Mouse (Mus musculus) adrenal gland, postnatal 36 days (tissue): ENCODE results near the gene Gnl2. TPM values are rescaled to one million over a fixed set of nuclear protein-coding genes. Genes with fewer than 3 reads are reported as not detected.

ENCODE experiments used
- DNase-seq, 2 experiments: peaks; one replicate each; pipeline ENCODE4 v3.0.0; 2021; ENCODE audit warnings: mixed read lengths in 1 of 2
- total RNA-seq, 2 experiments: library from RNA; stranded (reverse); gene quantifications; 2 replicates each; pipeline ENCODE4 v1.2.3; 2021

The Gnl2 gene
- total RNA-seq, 2 experiments from 2014 or later = 44.9 to 63.1 TPM

DNA sequence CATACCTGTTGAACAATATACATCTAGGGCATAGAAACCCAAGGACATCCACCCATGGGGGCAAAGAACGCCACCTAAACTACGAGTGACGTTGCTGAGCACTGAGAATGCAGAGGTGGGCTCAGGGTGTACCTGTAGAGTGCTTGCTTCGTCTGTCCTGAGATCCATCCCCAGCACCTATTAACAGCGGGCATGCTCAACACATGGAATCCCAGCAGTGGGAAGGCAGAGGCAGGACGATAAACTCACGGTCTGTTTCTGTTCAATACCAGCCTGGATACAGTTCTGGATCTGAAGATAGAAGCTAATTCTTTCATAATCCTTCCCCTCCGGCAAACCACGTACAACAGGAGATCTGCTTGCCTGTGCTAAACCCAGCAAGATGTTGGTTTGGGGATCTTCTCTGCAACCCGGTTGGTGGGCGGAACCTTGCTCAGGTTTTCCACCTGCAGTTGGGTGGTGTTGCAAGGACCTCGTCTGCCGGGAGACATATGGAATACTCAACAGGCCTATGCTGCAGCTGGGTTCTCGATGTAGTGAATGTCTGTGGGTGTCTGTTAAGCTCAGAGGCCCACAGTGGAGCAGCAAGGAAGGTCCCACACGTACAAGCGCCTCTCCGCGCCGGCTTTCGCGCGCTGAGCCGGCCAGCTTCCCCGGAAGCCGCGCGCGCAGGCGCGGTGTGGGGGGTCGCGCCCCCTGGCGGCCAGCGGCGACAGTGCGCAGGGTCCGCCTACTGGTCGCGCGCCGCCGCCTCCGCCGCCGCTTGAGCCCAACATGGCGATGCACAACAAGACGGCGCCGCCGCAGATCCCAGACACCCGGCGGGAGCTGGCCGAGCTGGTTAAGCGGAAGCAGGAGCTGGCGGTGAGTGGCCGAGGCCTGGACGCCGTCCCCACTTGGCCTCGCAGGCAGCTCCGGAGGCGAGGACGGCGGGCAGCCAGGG lies 68.3 kb downstream of the Gnl2 start, which contains the start of gene Meaf6:
Gene Meaf6 (plus strand): TSS at position 732 of the 943 bp plus-strand sequence.
- DNase-seq = peak; percentile 94 to 95

DNA sequence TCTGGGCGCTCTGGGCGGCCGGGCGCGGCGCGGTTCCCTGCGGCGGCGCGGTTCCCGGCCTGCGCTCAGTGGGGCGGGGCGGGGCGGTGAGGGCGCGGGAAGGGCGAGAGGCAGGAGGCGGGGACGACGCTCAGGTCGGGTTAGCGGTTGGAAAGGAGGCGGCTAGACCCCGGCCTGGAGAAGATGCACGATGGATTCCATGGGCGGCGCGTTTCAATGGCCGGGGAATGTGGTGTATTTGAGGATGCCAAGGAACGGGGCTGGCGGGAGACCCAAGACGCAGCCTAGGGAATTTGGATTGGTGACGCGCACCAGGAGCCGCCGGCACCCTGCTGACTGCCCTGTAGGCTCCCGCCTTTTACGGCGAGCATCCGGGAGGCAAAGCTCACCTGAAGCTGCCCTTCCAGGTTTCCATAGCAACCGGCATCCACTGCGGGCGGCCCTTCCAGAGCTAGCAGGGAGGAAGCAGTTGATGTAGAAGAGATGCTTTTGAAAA lies 69.0 kb downstream of the Gnl2 start:
- peak; percentile 83 to 91 for DNase-seq

- peak; percentile 27 to 53 for DNase-seq
These were observed 76.6 kb downstream of the Gnl2 start for GRCm38 (mm10) chr4:125093031-125093430.

GRCm38 (mm10) chr4:125096066-125096465 lies 79.7 kb downstream of the Gnl2 start:
- DNase-seq = peak; percentile 69

GRCm38 (mm10) chr4:125097412-125097811 lies 81.0 kb downstream of the Gnl2 start:
- no peak for DNase-seq

DNA sequence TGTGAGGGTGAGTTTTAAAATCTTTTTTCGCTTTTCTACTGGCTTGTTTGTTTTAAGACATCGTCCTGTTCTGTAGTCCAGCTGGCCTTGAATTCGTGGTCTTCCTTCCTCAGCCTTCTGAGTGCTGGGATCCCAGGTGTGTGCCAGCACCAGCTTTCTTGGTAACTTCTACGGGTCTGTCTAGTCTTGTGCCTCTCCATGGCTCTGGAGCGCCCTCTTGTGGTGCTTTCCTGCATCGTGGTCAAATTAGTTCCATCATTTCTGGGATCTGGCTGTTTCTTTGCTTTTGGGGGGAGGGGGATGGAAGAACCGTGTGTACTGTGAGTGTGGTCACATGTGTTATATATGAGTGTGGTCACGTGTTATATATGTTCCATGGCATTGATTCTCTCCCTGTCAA lies 83.1 kb downstream of the Gnl2 start:
- DNase-seq = peak; percentile 85 to 89

DNA sequence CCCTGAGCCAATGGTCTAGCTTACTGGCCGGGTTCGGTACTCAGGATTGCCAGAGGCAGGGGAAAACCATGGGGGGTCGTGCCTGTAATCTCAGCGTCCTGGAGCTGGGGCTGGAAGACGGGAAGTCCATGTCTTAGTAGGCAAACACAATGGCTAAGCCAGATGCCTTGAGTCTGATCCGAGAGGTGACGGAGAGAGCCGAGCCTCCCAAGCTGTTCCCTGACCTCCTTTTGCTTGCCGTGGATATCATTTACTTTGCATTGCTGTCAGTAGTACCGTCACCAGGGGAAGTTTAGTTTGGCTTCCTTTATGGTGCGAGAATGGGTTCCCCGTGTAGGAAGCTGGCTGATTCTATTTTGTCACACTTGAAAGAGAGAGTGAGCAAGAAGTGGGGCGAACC lies 84.9 kb downstream of the Gnl2 start:
- no peak for DNase-seq

Other genes starting within 250 kb of the Gnl2 start
- 10 to 100 TPM; 21.7 to 26.6 TPM for gene Mtf1, start 214.5 kb upstream of the Gnl2 start, total RNA-seq
- 10 to 100 TPM; 47.0 to 50.6 TPM for gene Yrdc, start 165.9 kb upstream of the Gnl2 start, total RNA-seq
- 10 to 100 TPM; 43.4 to 49.2 TPM for gene 1110065P20Rik, start 165.4 kb upstream of the Gnl2 start, total RNA-seq
- gene Maneal, start 154.4 kb upstream of the Gnl2 start, total RNA-seq = 1 to 10 TPM; 3.8 to 4.4 TPM
- 1 to 10 TPM; 2.4 to 3.3 TPM for gene Epha10, start 135.7 kb upstream of the Gnl2 start, total RNA-seq
- gene 9930104L06Rik, start 79.5 kb upstream of the Gnl2 start, total RNA-seq = 10 to 100 TPM in 1 of 2 experiments, 1 to 10 TPM in 1; 9.8 to 17.9 TPM
- 1 to 10 TPM; 5.7 to 7.6 TPM for gene Cdca8, start 77.3 kb upstream of the Gnl2 start, total RNA-seq
- gene Rspo1, start 30.2 kb upstream of the Gnl2 start, total RNA-seq = 1 to 10 TPM; 4.0 to 4.6 TPM
- gene Dnali1, start 49.1 kb downstream of the Gnl2 start, total RNA-seq = not detected
- gene Snip1, start 50.1 kb downstream of the Gnl2 start, total RNA-seq = 10 to 100 TPM; 18.3 to 20.0 TPM
- gene Meaf6, start 68.5 kb downstream of the Gnl2 start, total RNA-seq = 10 to 100 TPM; 30.3 to 36.2 TPM
- 1 to 10 TPM; 5.8 to 7.6 TPM for gene Zc3h12a, start 111.3 kb downstream of the Gnl2 start, total RNA-seq